Mouse (Mus musculus) thymus, adult 2 months (tissue): ENCODE data around the gene Ppm1h. TPM values are rescaled to one million over a fixed set of nuclear protein-coding genes. Genes with fewer than 3 reads are reported as not detected.
"Not testable (repeated sequence)": the region's sequence is repeated elsewhere in the genome, so short reads cannot be mapped to it uniquely, and the experiment has no call there.

ENCODE experiments used
- DNase-seq: peaks from one replicate; pipeline ENCODE4 v3.0.0; 2021
- H3K27ac ChIP-seq: fragments of 200-500 bp; 2 replicates; pipeline ENCODE4 v1.5.1; 2012; ENCODE audit warnings: low read length, control low read depth; ENCODE audit not compliant: control insufficient read depth, insufficient read depth
- H3K27me3 ChIP-seq: fragments of 200-500 bp; 2 replicates; pipeline ENCODE4 v1.6.1; 2012; ENCODE audit warnings: mild to moderate bottlenecking, low read length, moderate library complexity, mixed read lengths; ENCODE audit not compliant: control insufficient read depth, insufficient read depth
- H3K36me3 ChIP-seq: fragments of 200-500 bp; 2 replicates; pipeline ENCODE4 v1.6.1; 2012; ENCODE audit warnings: mild to moderate bottlenecking, low read length, moderate library complexity; ENCODE audit not compliant: control insufficient read depth, insufficient read depth
- H3K4me1 ChIP-seq: fragments of 200-500 bp; replicated peaks from 2 replicates; pipeline ENCODE4 v1.6.1; 2012; ENCODE audit warnings: low read length; ENCODE audit not compliant: control insufficient read depth, insufficient read depth
- H3K4me3 ChIP-seq: fragments of 200-500 bp; 2 replicates; pipeline ENCODE4 v1.5.1; 2012; ENCODE audit warnings: mild to moderate bottlenecking, low read length, control low read depth, moderate library complexity; ENCODE audit not compliant: control insufficient read depth, insufficient read depth
- CTCF ChIP-seq: fragments of 200-500 bp; IDR thresholded peaks from 2 replicates; pipeline ENCODE4 v1.5.1; 2012; ENCODE audit warnings: mild to moderate bottlenecking, control low read depth, low read length, moderate library complexity, borderline replicate concordance; ENCODE audit not compliant: control insufficient read depth, poor library complexity, insufficient read depth; ENCODE audit errors: extremely low read depth
- POLR2A ChIP-seq: fragments of 200-500 bp; IDR thresholded peaks from 2 replicates; pipeline ENCODE4 v1.6.1; 2012; ENCODE audit warnings: mild to moderate bottlenecking, low read length, control low read depth, moderate library complexity; ENCODE audit not compliant: control insufficient read depth, poor library complexity, insufficient read depth; ENCODE audit errors: extremely low read depth
- WGBS: fragments of 180-500 bp; shearing (Covaris S2); methylation state at CpG from one replicate; pipeline ENCODE4 v1.1.7; 2018; 5-methylcytosine and 5-hydroxymethylcytosine counted together
- polyA plus RNA-seq: library from polyadenylated mRNA; depleted of rRNA; stranded (reverse); fragments of >200 nt; gene quantifications from 2 replicates; pipeline ENCODE4 v1.2.3, GENCODE M21; 2012

Ppm1h gene
- polyA plus RNA-seq, 1 experiment: 61.7 TPM

GRCm38 (mm10) chr10:122922226-122922625 is 243.7 kb downstream of the Ppm1h start:
- peaks cover 45% of the 10 kb centered on the region for H3K36me3 ChIP-seq
- H3K4me1 ChIP-seq: peaks cover 10% of the 10 kb centered on the region
- DNase-seq: no peak
- no peaks in the 10 kb centered on the region; the same call in 1 of the 2 replicates for H3K27me3 ChIP-seq
- no peak overlapping the region for H3K4me3 ChIP-seq
- TF ChIP-seq POLR2A (no peak), CTCF (no peak)
- H3K27ac ChIP-seq: no peak overlapping the region
- 87% methylated on average over 7 of the region's 7 CpGs for whole genome bisulfite sequencing

GRCm38 (mm10) chr10:122924571-122924970 is 246.0 kb downstream of the Ppm1h start:
- Histone ChIP-seq H3K27ac (peak overlapping the region; percentile 54; the same call in 1 of the 2 replicates), H3K36me3 (peaks cover 33% of the 10 kb centered on the region)
- H3K4me3 ChIP-seq, H3K4me1 ChIP-seq, DNase-seq, H3K27me3 ChIP-seq: not testable (repeated sequence)
- WGBS: 40% methylated on average over 5 of the region's 5 CpGs

GRCm38 (mm10) chr10:122926275-122926674 is 247.7 kb downstream of the Ppm1h start:
- no peak for DNase-seq
- Histone ChIP-seq H3K27me3 (no peaks in the 10 kb centered on the region; the same call in 1 of the 2 replicates), H3K4me3 (no peak overlapping the region), H3K36me3 (peaks cover 25% of the 10 kb centered on the region), H3K27ac (no peak overlapping the region), H3K4me1 (peaks cover 21% of the 10 kb centered on the region)
- TF ChIP-seq CTCF (no peak), POLR2A (no peak)
- WGBS: 98% methylated on average over 4 of the region's 4 CpGs

GRCm38 (mm10) chr10:122930520-122930919 is 252.0 kb downstream of the Ppm1h start:
- Histone ChIP-seq H3K36me3 (peaks cover 27% of the 10 kb centered on the region), H3K27ac (no peak overlapping the region)
- TF ChIP-seq CTCF (no peak), POLR2A (no peak)

GRCm38 (mm10) chr10:122931193-122931832 is 252.8 kb downstream of the Ppm1h start:
- TF ChIP-seq CTCF: no peak
- no peak for TF ChIP-seq POLR2A
- Histone ChIP-seq H3K4me3 (no peak overlapping the region), H3K36me3 (peaks cover 19% of the 10 kb centered on the region), H3K27ac (no peak overlapping the region), H3K27me3 (no peaks in the 10 kb centered on the region), H3K4me1 (peaks cover 29% of the 10 kb centered on the region)
- DNase-seq: no peak
- 57% methylated on average over 13 of the region's 13 CpGs for WGBS

More at GRCm38 (mm10) chr10:122930520-122930919, 252.0 kb downstream of the Ppm1h start:
- H3K27me3 ChIP-seq: no peaks in the 10 kb centered on the region
- no peak overlapping the region for H3K4me3 ChIP-seq
- no peak for DNase-seq
- peaks cover 29% of the 10 kb centered on the region for H3K4me1 ChIP-seq
- WGBS: 94% methylated on average over 4 of the region's 4 CpGs

- Histone ChIP-seq H3K27me3 (no peaks in the 10 kb centered on the region), H3K27ac (no peak overlapping the region), H3K4me1 (peaks cover 29% of the 10 kb centered on the region), H3K36me3 (peaks cover 18% of the 10 kb centered on the region), H3K4me3 (no peak overlapping the region)
- WGBS: 96% methylated on average over 10 of the region's 10 CpGs
- TF ChIP-seq POLR2A (no peak), CTCF (no peak)
- no peak for DNase-seq
Observed at GRCm38 (mm10) chr10:122931851-122932550, 253.4 kb downstream of the Ppm1h start.
